Mouse (Mus musculus): ENCODE data around the gene Olfr898. TPM values are rescaled to one million over a fixed set of nuclear protein-coding genes. Genes with fewer than 3 reads are reported as not detected.

The Olfr898 gene
- polyA plus RNA-seq (2015; fragmentation: Nextera tagmentation; extraction: Ambion mirVana), result not detected in 2 replicates

- no peak for ATAC-seq (ENCODE audit: insufficient read depth)
- no peaks in the 10 kb centered on the region for H3K4me1 ChIP-seq (replicated peaks)
- no peak within 1 kb of the TSS for H3K4me3 ChIP-seq (replicated peaks)
- WGBS (ENCODE audit: insufficient replicate concordance), result 76% methylated on average over 4 of the region's 4 CpGs
- no peaks in the 10 kb centered on the region for H3K27me3 ChIP-seq
- no peaks in the 10 kb centered on the region for H3K36me3 ChIP-seq (replicated peaks)
- no peak within 1 kb of the TSS for H3K27ac ChIP-seq (replicated peaks)
- no peak within 1 kb of the TSS for H3K9ac ChIP-seq
- H3K4me2 ChIP-seq, result no peak within 1 kb of the TSS
- no peaks in the 10 kb centered on the region; the same call in 1 of the 2 replicates for H3K9me3 ChIP-seq (replicated peaks)
Observed at GRCm38 (mm10) chr9:38348111-38348510, at the start of gene Olfr898. Olfr898 (plus strand) TSS chr9:38348411.

- Histone ChIP-seq H3K4me3 (replicated peaks) (no peak within 1 kb of the TSS), H3K4me1 (replicated peaks) (no peaks in the 10 kb centered on the region), H3K9me3 (replicated peaks) (no peaks in the 10 kb centered on the region), H3K27ac (replicated peaks) (no peak within 1 kb of the TSS), H3K9ac (no peak within 1 kb of the TSS), H3K4me2 (no peak within 1 kb of the TSS), H3K27me3 (no peaks in the 10 kb centered on the region), H3K36me3 (replicated peaks) (no peaks in the 10 kb centered on the region)
- ATAC-seq (ENCODE audit: insufficient read depth), result no peak
- WGBS (ENCODE audit: insufficient replicate concordance), result 45% methylated on average over 3 of the region's 3 CpGs
Observed at GRCm38 (mm10) chr9:38328760-38329159, 19.5 kb upstream of the Olfr898 start, which contains the start of gene Olfr25. Olfr25 (plus strand) TSS chr9:38329060.

GRCm38 (mm10) chr9:38366596-38366995 lies 18.4 kb downstream of the Olfr898 start, which contains the start of gene Olfr250:
Olfr250 (plus strand) TSS chr9:38366896.
- Histone ChIP-seq H3K9me3 (replicated peaks) (no peaks in the 10 kb centered on the region), H3K9ac (no peak within 1 kb of the TSS), H3K27ac (replicated peaks) (no peak within 1 kb of the TSS), H3K4me2 (no peak within 1 kb of the TSS), H3K4me3 (replicated peaks) (no peak within 1 kb of the TSS), H3K4me1 (replicated peaks) (no peaks in the 10 kb centered on the region), H3K27me3 (no peaks in the 10 kb centered on the region), H3K36me3 (replicated peaks) (no peaks in the 10 kb centered on the region)
- 61% methylated on average over 2 of the region's 2 CpGs for WGBS (ENCODE audit: insufficient replicate concordance)
- ATAC-seq (ENCODE audit: insufficient read depth), result no peak

- no peaks in the 10 kb centered on the region for H3K4me1 ChIP-seq (replicated peaks)
- H3K9ac ChIP-seq, result no peak within 1 kb of the TSS
- no peak for ATAC-seq (ENCODE audit: insufficient read depth)
- no peaks in the 10 kb centered on the region for H3K27me3 ChIP-seq
- no peaks in the 10 kb centered on the region for H3K9me3 ChIP-seq (replicated peaks)
- H3K4me3 ChIP-seq (replicated peaks), result no peak within 1 kb of the TSS
- H3K36me3 ChIP-seq (replicated peaks), result no peaks in the 10 kb centered on the region
- no peak within 1 kb of the TSS for H3K4me2 ChIP-seq
- no peak within 1 kb of the TSS for H3K27ac ChIP-seq (replicated peaks)
- WGBS (ENCODE audit: insufficient replicate concordance), result 35% methylated on average over 2 of the region's 2 CpGs
Observed at GRCm38 (mm10) chr9:38376786-38377185, 28.6 kb downstream of the Olfr898 start, which contains the start of gene Olfr251. Olfr251 (plus strand) TSS chr9:38377086.

GRCm38 (mm10) chr9:38401398-38401797 lies 53.2 kb downstream of the Olfr898 start, which contains the start of gene Olfr147:
Olfr147 (plus strand) TSS chr9:38401698.
- WGBS (ENCODE audit: insufficient replicate concordance), result 61% methylated on average over 1 of the region's 1 CpGs
- H3K9me3 ChIP-seq (replicated peaks), result no peaks in the 10 kb centered on the region
- H3K4me3 ChIP-seq (replicated peaks), result no peak within 1 kb of the TSS
- no peak for ATAC-seq (ENCODE audit: insufficient read depth)
- no peak within 1 kb of the TSS for H3K27ac ChIP-seq (replicated peaks)
- no peak within 1 kb of the TSS for H3K4me2 ChIP-seq
- H3K4me1 ChIP-seq (replicated peaks), result no peaks in the 10 kb centered on the region
- no peaks in the 10 kb centered on the region for H3K27me3 ChIP-seq
- no peak within 1 kb of the TSS for H3K9ac ChIP-seq
- H3K36me3 ChIP-seq (replicated peaks), result no peaks in the 10 kb centered on the region

Other genes with a start within 250 kb of the Olfr898 start
- gene Olfr888, start 240.3 kb upstream of the Olfr898 start, polyA plus RNA-seq (2015; fragmentation: Nextera tagmentation; extraction: Ambion mirVana), result not detected in 2 replicates
- 0.09 and 0.13 TPM in 2 replicates for gene Olfr889, start 233.2 kb upstream of the Olfr898 start, polyA plus RNA-seq (2015; fragmentation: Nextera tagmentation; extraction: Ambion mirVana)
- gene Olfr890, start 205.9 kb upstream of the Olfr898 start, polyA plus RNA-seq (2015; fragmentation: Nextera tagmentation; extraction: Ambion mirVana), result not detected in 2 replicates
- not detected in 2 replicates for gene Olfr891, start 167.6 kb upstream of the Olfr898 start, polyA plus RNA-seq (2015; fragmentation: Nextera tagmentation; extraction: Ambion mirVana)
- not detected in 2 replicates for gene Olfr893, start 140.0 kb upstream of the Olfr898 start, polyA plus RNA-seq (2015; fragmentation: Nextera tagmentation; extraction: Ambion mirVana)
- not detected in 2 replicates for gene Olfr894, start 130.4 kb upstream of the Olfr898 start, polyA plus RNA-seq (2015; fragmentation: Nextera tagmentation; extraction: Ambion mirVana)
- not detected in 2 replicates for gene Olfr143, start 95.6 kb upstream of the Olfr898 start, polyA plus RNA-seq (2015; fragmentation: Nextera tagmentation; extraction: Ambion mirVana)
- not detected in 2 replicates for gene Olfr895, start 80.6 kb upstream of the Olfr898 start, polyA plus RNA-seq (2015; fragmentation: Nextera tagmentation; extraction: Ambion mirVana)
- not detected in 2 replicates for gene Olfr896-ps1, start 57.3 kb upstream of the Olfr898 start, polyA plus RNA-seq (2015; fragmentation: Nextera tagmentation; extraction: Ambion mirVana)
- gene Olfr25, start 19.4 kb upstream of the Olfr898 start, polyA plus RNA-seq (2015; fragmentation: Nextera tagmentation; extraction: Ambion mirVana), result not detected in 2 replicates
- gene Olfr250, start 18.5 kb downstream of the Olfr898 start, polyA plus RNA-seq (2015; fragmentation: Nextera tagmentation; extraction: Ambion mirVana), result not detected in 2 replicates
- gene Olfr251, start 28.7 kb downstream of the Olfr898 start, polyA plus RNA-seq (2015; fragmentation: Nextera tagmentation; extraction: Ambion mirVana), result not detected in 2 replicates
- gene Olfr147, start 53.3 kb downstream of the Olfr898 start, polyA plus RNA-seq (2015; fragmentation: Nextera tagmentation; extraction: Ambion mirVana), result not detected in 2 replicates
- not detected in 2 replicates for gene Olfr901, start 81.0 kb downstream of the Olfr898 start, polyA plus RNA-seq (2015; fragmentation: Nextera tagmentation; extraction: Ambion mirVana)
- gene Olfr902, start 99.2 kb downstream of the Olfr898 start, polyA plus RNA-seq (2015; fragmentation: Nextera tagmentation; extraction: Ambion mirVana), result not detected in 2 replicates
- gene Olfr904, start 114.7 kb downstream of the Olfr898 start, polyA plus RNA-seq (2015; fragmentation: Nextera tagmentation; extraction: Ambion mirVana), result not detected in 2 replicates
- not detected in 2 replicates for gene Olfr905, start 122.7 kb downstream of the Olfr898 start, polyA plus RNA-seq (2015; fragmentation: Nextera tagmentation; extraction: Ambion mirVana)
- not detected in 2 replicates for gene Olfr906, start 138.7 kb downstream of the Olfr898 start, polyA plus RNA-seq (2015; fragmentation: Nextera tagmentation; extraction: Ambion mirVana)
- gene Olfr907, start 147.4 kb downstream of the Olfr898 start, polyA plus RNA-seq (2015; fragmentation: Nextera tagmentation; extraction: Ambion mirVana), result not detected in 2 replicates
- gene Olfr911-ps1, start 173.2 kb downstream of the Olfr898 start, polyA plus RNA-seq (2015; fragmentation: Nextera tagmentation; extraction: Ambion mirVana), result not detected in 2 replicates
- gene Olfr910, start 189.4 kb downstream of the Olfr898 start, polyA plus RNA-seq (2015; fragmentation: Nextera tagmentation; extraction: Ambion mirVana), result not detected in 2 replicates
- not detected in 2 replicates for gene Olfr912, start 231.8 kb downstream of the Olfr898 start, polyA plus RNA-seq (2015; fragmentation: Nextera tagmentation; extraction: Ambion mirVana)
- not detected in 2 replicates for gene Olfr913, start 244.3 kb downstream of the Olfr898 start, polyA plus RNA-seq (2015; fragmentation: Nextera tagmentation; extraction: Ambion mirVana)

Measured in liver, embryonic 15.5 days (tissue).